Mouse (Mus musculus) effector memory CD4-positive, alpha-beta T cell, adult 5 months (primary cell): ENCODE measurements around the gene Spopl. TPM values are rescaled to one million over a fixed set of nuclear protein-coding genes. Genes with fewer than 3 reads are reported as not detected.

Source experiments
- polyA plus RNA-seq: library from polyadenylated mRNA; unstranded; fragments of 100-300 nt; shearing (Covaris generic); gene quantifications from one replicate; pipeline ENCODE4 v1.2.1, GENCODE M21; 2017

The Spopl gene
- 31.0 TPM for polyA plus RNA-seq

DNA sequence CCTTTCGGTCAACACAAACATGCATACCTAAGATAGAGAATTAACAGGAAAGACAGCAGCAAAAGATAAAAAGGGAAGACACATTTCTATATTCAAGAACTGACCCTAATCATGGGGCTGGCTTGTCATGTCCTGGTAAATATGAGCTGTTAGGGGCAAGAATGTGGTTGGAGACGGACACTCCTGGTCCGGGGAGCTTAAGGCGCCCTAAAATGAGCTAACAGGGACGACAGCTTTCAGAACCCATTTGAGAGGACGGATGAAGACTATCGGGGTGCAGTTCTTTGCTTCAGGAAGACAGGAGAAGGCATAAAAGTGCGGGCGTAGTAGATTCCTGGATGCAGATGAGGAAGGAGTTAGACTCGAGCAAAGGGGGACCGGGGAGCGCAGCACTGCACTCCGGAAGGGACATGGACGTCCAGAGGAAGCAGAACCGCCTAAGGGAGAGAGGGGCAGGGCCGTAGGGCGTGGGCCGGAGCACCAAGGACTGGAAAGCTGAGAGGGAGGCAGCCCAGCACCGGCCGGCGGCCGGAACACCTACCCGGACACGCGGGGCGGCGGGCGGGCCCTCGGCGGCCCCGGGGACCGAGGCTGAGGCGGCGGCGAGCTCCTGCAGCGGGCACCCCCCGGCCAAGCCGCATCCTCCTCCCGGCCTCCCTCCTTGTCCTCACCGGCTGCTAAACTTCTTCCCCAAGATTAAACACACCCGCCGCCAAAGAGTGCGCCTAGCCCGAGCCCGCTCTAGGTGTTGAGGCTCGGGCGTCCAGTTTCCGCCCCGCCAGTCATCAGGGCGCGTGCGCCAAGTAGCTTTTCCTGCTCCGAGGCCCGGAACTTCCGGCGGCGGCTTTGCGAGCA is at the start of gene Spopl:
TSS of gene Spopl (minus strand) at position 805 of the 855 bp plus-strand sequence.

